Mouse (Mus musculus) Patski (cell line): ENCODE data around the gene Synm. TPM values are rescaled to one million over a fixed set of nuclear protein-coding genes. Genes with fewer than 3 reads are reported as not detected.

Experiments used
- ATAC-seq: fragments of 100-300 bp; one replicate; pipeline ENCODE4 v1.8.0; 2021
- CTCF ChIA-PET: fragments of 350-600 bp; sonication (Branson Sonifier 250); formaldehyde crosslinking; loops from one replicate; lab custom pipeline; 2022; ENCODE audit warnings: inconsistent platforms; lab: Charles Lee
- POLR2A ChIA-PET: fragments of 350-600 bp; sonication (Branson Sonifier 250); formaldehyde crosslinking; loops from one replicate; lab custom pipeline; 2022; ENCODE audit warnings: antibody characterized with exemption, inconsistent platforms; lab: Charles Lee
- DNase-seq: peaks from one replicate; pipeline ENCODE4 v3.0.0-alpha.2; 2011; ENCODE audit warnings: low read depth, low spot score
- H3K27me3 ChIP-seq: fragments of 371-371 bp; one replicate; pipeline ENCODE4 v1.5.1; 2021
- CTCF ChIP-seq: fragments of 100-300 bp; IDR thresholded peaks from one replicate; pipeline ENCODE4 v1.5.1; 2021
- in situ Hi-C: fragments of 300-500 bp; cut with MboI; formaldehyde crosslinking; loops from 3 replicates; pipeline ENCODE4 v1.11.1; 2018; ENCODE audit warnings: low pct_unique_long_range_greater_than_20kb, mixed read lengths
- polyA plus RNA-seq: library from polyadenylated mRNA; unstranded; gene quantifications from one replicate; pipeline ENCODE4 v1.2.3, GENCODE M21; 2021

Gene Synm
- polyA plus RNA-seq, 1 experiment from 2014 or later = 5.9 TPM

DNA sequence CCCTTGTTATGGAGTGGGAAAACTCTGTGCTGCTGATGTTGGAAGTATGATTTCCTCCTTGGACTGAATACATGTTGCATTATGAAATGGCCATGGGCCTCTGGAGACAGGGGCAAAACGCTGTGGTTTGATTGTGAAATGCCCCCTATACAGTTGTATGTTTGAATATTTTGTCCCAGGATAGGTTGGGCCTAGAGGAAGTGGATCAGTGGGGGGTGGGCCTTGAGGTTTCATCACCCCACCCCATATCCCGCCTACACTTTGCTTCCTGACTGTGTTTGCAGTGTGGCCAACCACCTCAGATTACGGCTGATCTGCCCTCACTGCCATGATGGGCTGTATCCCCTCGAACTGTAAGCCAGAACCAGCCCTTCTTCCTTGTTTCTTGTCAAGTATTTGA is 31.3 kb downstream of the Synm start:
- no peaks in the 10 kb centered on the region for H3K27me3 ChIP-seq
- CTCF ChIA-PET = interaction anchor here (2.2 kb wide), 1 partner anchor 12 kb away, joined by 5 read pairs; no protein-coding TSS in a partner anchor
- POLR2A ChIA-PET = interaction anchor here (0.9 kb wide), 1 partner anchor 18 kb away, joined by 3 read pairs; no protein-coding TSS in a partner anchor
- ATAC-seq (no peak), DNase-seq (no peak)
- no peak for TF ChIP-seq CTCF
- in situ Hi-C loops = no loop called here

- TF ChIP-seq CTCF = no peak
- in situ Hi-C loops = no loop called here
- DNase-seq = no peak
- ChIA-PET POLR2A (no interaction called here), CTCF (no interaction called here)
- no peak for ATAC-seq
- no peaks in the 10 kb centered on the region for H3K27me3 ChIP-seq
Observed at GRCm38 (mm10) chr7:67725016-67725415, 34.5 kb downstream of the Synm start.

DNA sequence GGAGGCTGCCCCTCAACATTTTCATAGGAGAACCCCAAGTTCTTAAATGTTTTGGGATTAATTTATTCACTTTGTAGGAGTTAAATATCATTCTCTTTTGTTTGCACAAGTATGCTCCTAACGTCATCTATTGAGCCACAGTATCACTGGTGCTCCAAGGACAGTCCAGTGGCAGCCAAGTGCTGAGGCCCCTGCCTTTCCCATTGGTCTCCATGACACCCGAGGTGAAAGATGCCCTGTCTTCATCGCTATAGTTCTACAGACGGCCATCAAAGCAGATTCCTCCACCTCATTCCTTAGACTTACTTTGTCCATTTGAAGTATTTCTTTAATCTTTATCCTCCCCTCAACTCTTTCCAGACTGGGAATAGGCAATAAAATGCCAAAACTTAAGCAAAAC is 35.0 kb downstream of the Synm start:
- ATAC-seq = no peak
- POLR2A ChIA-PET = no interaction called here
- no peak for DNase-seq
- no peak for TF ChIP-seq CTCF
- in situ Hi-C loops = no loop called here
- no peaks in the 10 kb centered on the region for H3K27me3 ChIP-seq
- CTCF ChIA-PET = no interaction called here

DNA sequence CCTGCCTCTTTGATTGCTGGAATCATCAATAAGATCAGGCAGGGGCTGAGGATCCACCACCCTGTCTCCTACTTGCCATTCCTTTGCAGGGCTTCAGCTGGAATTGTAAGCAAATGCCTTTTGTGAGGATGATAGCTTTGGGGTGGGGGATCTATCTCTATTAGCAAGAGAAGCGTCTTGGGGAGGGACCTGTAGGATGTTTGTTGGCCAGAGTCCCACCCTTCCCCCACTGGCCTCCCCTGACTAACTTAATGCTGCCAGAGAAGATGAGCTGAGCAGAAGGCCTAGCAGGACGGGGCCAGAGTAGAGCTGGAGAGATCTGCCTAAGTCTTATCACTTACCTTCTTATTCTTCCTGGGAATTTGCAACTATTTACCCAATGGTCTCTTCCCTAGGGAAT is 37.4 kb downstream of the Synm start:
- no peak for TF ChIP-seq CTCF
- ATAC-seq (no peak), DNase-seq (no peak)
- CTCF ChIA-PET = interaction anchor here (0.9 to 4.4 kb wide), 4 partner anchors 16 to 37 kb away, joined by 3 to 16 read pairs (median 4); partner anchors contain the start of gene Synm
- in situ Hi-C loops = no loop called here
- POLR2A ChIA-PET = interaction anchor here (0.9 to 1.0 kb wide), 2 partner anchors 19 to 36 kb away, joined by 3 read pairs; no protein-coding TSS in a partner anchor
- H3K27me3 ChIP-seq = no peaks in the 10 kb centered on the region

DNA sequence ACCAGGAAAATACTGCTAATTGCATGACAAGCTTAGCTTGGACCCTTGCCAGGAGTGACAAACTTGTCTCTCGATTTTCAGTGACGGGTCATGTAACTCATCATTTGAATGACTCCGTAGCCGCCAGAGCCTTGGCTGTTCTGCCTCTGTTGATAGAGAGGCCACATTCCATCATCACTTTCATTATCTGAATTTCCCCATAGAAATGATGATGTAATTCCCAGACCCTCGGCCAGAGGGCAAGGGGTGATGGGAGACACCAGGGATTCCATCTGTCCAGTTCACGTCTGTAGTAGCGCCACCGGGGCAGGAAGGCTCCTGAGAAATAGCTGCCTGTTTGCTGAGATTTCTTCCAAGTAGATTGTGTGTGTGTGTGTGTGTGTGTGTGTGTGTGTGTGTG is 40.7 kb downstream of the Synm start:
- H3K27me3 ChIP-seq = no peaks in the 10 kb centered on the region
- ChIA-PET POLR2A (interaction anchor here (1.1 kb wide), 1 partner anchor 233 kb away, joined by 3 read pairs; no protein-coding TSS in a partner anchor), CTCF (interaction anchor here (1.2 to 4.4 kb wide), 2 partner anchors 40 to 45 kb away, joined by 4 to 16 read pairs; partner anchors contain the start of gene Synm)
- TF ChIP-seq CTCF = no peak
- in situ Hi-C loops = no loop called here
- no peak for ATAC-seq
- DNase-seq = no peak

DNA sequence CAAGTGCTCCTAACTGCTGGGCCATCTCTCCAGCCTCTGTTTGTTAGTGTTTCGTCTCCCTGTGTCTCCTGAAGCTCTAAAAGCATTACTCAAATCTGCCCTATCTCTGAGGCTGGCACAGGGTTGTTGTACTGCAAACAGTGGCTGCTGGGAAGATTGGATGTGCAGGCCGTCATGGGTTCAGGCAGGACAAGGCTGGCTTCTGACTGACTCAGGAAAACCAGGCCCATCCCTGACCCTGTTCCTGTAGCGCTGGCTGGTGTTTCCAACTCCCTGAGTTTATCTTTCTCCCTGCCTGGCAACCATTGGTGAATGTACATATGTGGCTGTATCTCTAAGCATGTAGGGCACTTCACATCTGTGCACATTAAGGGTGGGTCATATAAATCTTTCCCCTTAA is 42.0 kb downstream of the Synm start:
- no peak for DNase-seq
- ATAC-seq = no peak
- TF ChIP-seq CTCF = no peak
- CTCF ChIA-PET = no interaction called here
- POLR2A ChIA-PET = no interaction called here
- in situ Hi-C loops = no loop called here
- H3K27me3 ChIP-seq = no peaks in the 10 kb centered on the region

- H3K27me3 ChIP-seq = no peaks in the 10 kb centered on the region
- ChIA-PET CTCF (no interaction called here), POLR2A (no interaction called here)
- ATAC-seq (no peak), DNase-seq (no peak)
- in situ Hi-C loops = no loop called here
- TF ChIP-seq CTCF = no peak
Observed at GRCm38 (mm10) chr7:67716925-67717324, 42.6 kb downstream of the Synm start.

GRCm38 (mm10) chr7:67716213-67716878 is 43.2 kb downstream of the Synm start:
- no peaks in the 10 kb centered on the region for H3K27me3 ChIP-seq
- POLR2A ChIA-PET = no interaction called here
- ATAC-seq = no peak
- TF ChIP-seq CTCF = no peak
- DNase-seq = no peak
- in situ Hi-C loops = no loop called here
- CTCF ChIA-PET = no interaction called here

DNA sequence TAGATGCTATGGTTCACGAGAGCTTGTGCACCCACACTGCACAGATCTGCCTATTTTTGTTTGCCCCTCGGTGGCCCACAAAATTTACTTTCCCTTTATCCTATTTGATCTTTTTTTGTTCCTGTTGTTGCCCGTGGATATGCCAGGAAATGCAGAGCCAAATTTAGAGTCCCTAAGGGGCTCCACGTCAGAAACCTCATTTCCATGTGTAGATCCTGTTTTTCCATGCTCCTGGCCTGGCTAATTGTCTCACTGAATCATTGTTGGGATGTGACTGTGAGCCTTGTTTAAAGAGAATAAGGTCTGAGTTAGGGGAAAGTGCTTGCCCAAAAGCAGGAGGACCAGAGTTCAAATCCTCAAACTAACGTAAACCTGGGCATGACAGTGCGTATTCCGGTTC is 44.4 kb downstream of the Synm start:
- no peak for TF ChIP-seq CTCF
- H3K27me3 ChIP-seq = no peaks in the 10 kb centered on the region
- in situ Hi-C loops = no loop called here
- ChIA-PET CTCF (interaction anchor here (1.2 to 2.0 kb wide), 2 partner anchors 28 to 43 kb away, joined by 3 to 5 read pairs; no protein-coding TSS in a partner anchor), POLR2A (no interaction called here)
- DNase-seq (no peak), ATAC-seq (no peak)

DNA sequence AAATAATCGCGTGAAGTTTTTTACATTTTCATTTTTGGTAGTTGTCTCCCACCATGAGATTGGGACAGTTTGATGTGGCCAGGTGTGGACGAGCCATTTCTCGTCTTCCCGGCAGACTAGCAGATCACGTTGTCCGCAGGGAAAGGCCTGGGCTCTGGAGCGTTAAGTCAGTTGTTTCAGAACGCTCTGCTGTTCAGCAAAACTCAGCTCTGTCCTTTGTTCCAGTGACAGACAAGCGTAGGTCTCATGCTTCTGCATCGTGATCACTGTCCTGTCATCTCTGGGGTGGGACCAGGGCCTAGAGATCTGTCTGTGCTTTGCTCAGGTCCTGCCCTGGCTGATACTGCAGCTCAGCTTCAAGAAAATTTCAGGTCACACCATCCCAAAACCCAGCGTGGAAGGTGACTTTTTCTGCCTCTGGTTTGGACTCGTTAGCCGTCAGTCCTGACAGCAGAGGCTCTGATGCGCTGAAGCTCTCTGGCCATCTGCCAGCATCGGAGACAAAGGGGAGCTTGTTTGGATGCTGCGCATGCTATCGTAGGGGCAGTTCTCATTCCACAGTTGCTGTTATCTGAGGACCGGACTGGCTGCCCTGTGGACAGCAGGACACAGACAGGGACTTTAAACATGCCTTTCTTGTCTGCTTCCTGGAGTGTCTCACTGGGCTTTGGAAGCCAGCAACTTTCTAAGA is 45.6 kb downstream of the Synm start:
- no peak for DNase-seq
- in situ Hi-C loops = no loop called here
- no peaks in the 10 kb centered on the region for H3K27me3 ChIP-seq
- POLR2A ChIA-PET = interaction anchor here (1.3 kb wide), 1 partner anchor 9 kb away, joined by 3 read pairs; no protein-coding TSS in a partner anchor
- no peak for TF ChIP-seq CTCF
- CTCF ChIA-PET = interaction anchor here (1.4 to 2.0 kb wide), 2 partner anchors 10 to 41 kb away, joined by 4 to 5 read pairs; no protein-coding TSS in a partner anchor
- no peak for ATAC-seq

DNA sequence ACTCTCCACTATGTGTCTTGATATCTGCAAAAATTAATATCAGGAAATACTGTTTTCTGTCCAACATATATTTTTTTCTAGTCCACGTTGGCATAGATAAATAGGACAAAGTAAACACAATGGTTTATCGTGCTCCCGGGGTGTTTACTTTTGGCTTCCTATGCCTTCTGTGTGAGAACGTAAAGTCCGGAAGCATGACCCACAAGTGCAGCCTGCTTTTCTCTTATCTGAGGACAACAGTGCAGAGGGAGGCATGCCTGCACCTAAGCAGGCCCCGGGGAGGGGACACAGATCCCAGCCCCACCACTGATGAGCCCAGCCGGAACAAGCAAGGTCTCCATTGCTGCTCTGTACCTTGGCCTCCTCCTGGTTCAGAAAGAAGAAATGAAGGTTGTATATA is 49.3 kb downstream of the Synm start:
- ChIA-PET POLR2A (no interaction called here), CTCF (no interaction called here)
- TF ChIP-seq CTCF = no peak
- H3K27me3 ChIP-seq = no peaks in the 10 kb centered on the region
- DNase-seq (no peak), ATAC-seq (no peak)
- in situ Hi-C loops = no loop called here
